18 mouse cellular contexts compared by ENCODE assay signal in the genomic region with DNA sequence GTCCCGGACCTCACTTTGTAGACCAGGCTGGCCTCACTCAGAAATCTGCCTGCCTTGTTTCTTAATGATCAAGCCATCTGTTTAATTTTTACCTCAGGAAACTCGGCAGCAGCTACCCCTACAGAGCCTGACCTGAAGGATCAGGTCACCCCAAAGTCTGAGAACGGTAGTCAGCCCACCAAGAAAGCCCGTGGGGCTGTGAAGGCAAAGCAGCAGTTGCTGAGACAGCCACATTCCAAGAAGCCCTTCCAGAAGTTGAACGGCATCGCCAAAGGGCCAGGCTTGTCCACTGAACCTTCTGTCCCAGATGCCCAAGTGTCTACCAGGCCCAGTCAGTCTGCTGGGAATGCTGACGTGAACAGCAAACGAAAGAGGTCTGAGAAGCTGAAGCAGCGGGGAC. TPM values are rescaled to one million over a fixed set of nuclear protein-coding genes. Genes with fewer than 3 reads are reported as not detected.
A peak's percentile ranks its signal among the peaks of the same experiment; 100 is the strongest.
DNase-seq lines count a peak whose midpoint lies in the region; ATAC-seq lines count a peak whose summit lies in the region.
"Had no signal": no experiment of that assay in that cellular context is flagged by ENCODE, and none has a peak within 500 bp of the region (broad histone marks: within the 10 kb centered on the region; RNA-seq: fewer than 3 reads in every experiment).

No protein-coding gene starts in this region.

- no peak overlapping the region for H3K4me3 ChIP-seq in neural tube, embryonic 13.5 days
- H3K4me3 ChIP-seq in neural tube, embryonic 15.5 days (replicated peaks): no peak overlapping the region

- no peak for ATAC-seq in neural tube, embryonic 13.5 days (ENCODE audit: low read depth)
- ATAC-seq in neural tube, embryonic 15.5 days (ENCODE audit: low FRiP score): no peak
- ATAC-seq: forebrain, postnatal 0 days; inflammation-experienced regulatory T-cells, adult 6 months had no signal

- H3K4me1 ChIP-seq in neural tube, embryonic 13.5 days (replicated peaks): peaks cover 42% of the 10 kb centered on the region
- peaks cover 45% of the 10 kb centered on the region for H3K4me1 ChIP-seq in neural tube, embryonic 15.5 days

- H3K9ac ChIP-seq in neural tube, embryonic 13.5 days: no peak overlapping the region
- H3K9ac ChIP-seq in neural tube, embryonic 15.5 days (replicated peaks): no peak overlapping the region
- H3K9ac ChIP-seq: forebrain, postnatal 0 days; neural tube, embryonic 12.5 days; stomach, embryonic 15.5 days had no signal

- no peaks in the 10 kb centered on the region for H3K27me3 ChIP-seq in neural tube, embryonic 13.5 days
- H3K27me3 ChIP-seq in neural tube, embryonic 15.5 days (replicated peaks): no peaks in the 10 kb centered on the region
- H3K27me3 ChIP-seq: neural tube, embryonic 12.5 days; stomach, embryonic 15.5 days had no signal

- DNase-seq in kidney, adult 8-10 months: peak; percentile 45 to 50
- no peak for DNase-seq in kidney, postnatal 10 days
- peak; percentile 32 to 65 for DNase-seq in kidney, postnatal 25 days
- DNase-seq in thymus, postnatal 0 days (ENCODE audit: low spot score): no peak
- no peak for DNase-seq in gastrocnemius, postnatal 14 days
- DNase-seq: adrenal gland, adult 2 months; cerebellum, postnatal 25 days; forebrain, postnatal 0 days; heart, adult 18-20 months; lung, adult 18-20 months; lung, postnatal 36 days; right cerebral cortex, postnatal 14 days; thymus, adult 2 months had no signal

- 85% methylated on average over 9 of the region's 9 CpGs for WGBS in neural tube, embryonic 13.5 days
- WGBS in neural tube, embryonic 15.5 days: 86% methylated on average over 9 of the region's 9 CpGs

- H3K9me3 ChIP-seq in neural tube, embryonic 13.5 days: no peaks in the 10 kb centered on the region
- H3K9me3 ChIP-seq in neural tube, embryonic 15.5 days (replicated peaks): no peaks in the 10 kb centered on the region
- H3K9me3 ChIP-seq: neural tube, embryonic 12.5 days; stomach, embryonic 15.5 days had no signal

- 0 out of 2 replicates have a peak overlapping the region, but pooled peaks have one; percentile 94 for H3K27ac ChIP-seq in neural tube, embryonic 13.5 days (replicated peaks)
- no peak overlapping the region for H3K27ac ChIP-seq in neural tube, embryonic 15.5 days (replicated peaks)
- H3K27ac ChIP-seq: neural tube, embryonic 12.5 days had no signal

- no peak overlapping the region for H3K4me2 ChIP-seq in neural tube, embryonic 13.5 days
- H3K4me2 ChIP-seq in neural tube, embryonic 15.5 days: no peak overlapping the region

- intact Hi-C loops in gastrocnemius, postnatal 14 days (cut with DNase I; ENCODE audit: low total_unique reads): no loop called here

- peaks cover 52% of the 10 kb centered on the region for H3K36me3 ChIP-seq in neural tube, embryonic 13.5 days
- peaks cover 50% of the 10 kb centered on the region for H3K36me3 ChIP-seq in neural tube, embryonic 15.5 days

RNA-seq across cellular contexts. Expression of gene Iffo1, which starts 1.1 kb away (rescaled TPM):
- 21.1 and 24.0 TPM in 2 replicates for polyA plus RNA-seq in neural tube, embryonic 13.5 days (2015; fragmentation: Nextera tagmentation; extraction: Ambion mirVana)
- polyA plus RNA-seq in neural tube, embryonic 15.5 days (2015; fragmentation: Nextera tagmentation; extraction: Ambion mirVana): 20.1 and 24.6 TPM in 2 replicates
- polyA plus RNA-seq in thymus, postnatal 0 days (2015; fragmentation: Nextera tagmentation; extraction: Ambion mirVana): 13.8 and 19.0 TPM in 2 replicates
- total RNA-seq in gastrocnemius, postnatal 14 days (2021): 10 to 100 TPM; 24.0 to 28.7 TPM

RNA-seq across cellular contexts. Expression of gene Nop2, which starts 12.2 kb away (rescaled TPM):
- polyA plus RNA-seq in neural tube, embryonic 13.5 days (2015; fragmentation: Nextera tagmentation; extraction: Ambion mirVana): 44.5 and 45.3 TPM in 2 replicates
- polyA plus RNA-seq in neural tube, embryonic 15.5 days (2015; fragmentation: Nextera tagmentation; extraction: Ambion mirVana): 47.8 and 58.0 TPM in 2 replicates
- 53.9 and 60.7 TPM in 2 replicates for polyA plus RNA-seq in thymus, postnatal 0 days (2015; fragmentation: Nextera tagmentation; extraction: Ambion mirVana)
- 10 to 100 TPM; 16.0 to 20.4 TPM for total RNA-seq in gastrocnemius, postnatal 14 days (2021)

RNA-seq across cellular contexts. Expression of gene Gapdh, which starts 22.4 kb away (rescaled TPM):
- polyA plus RNA-seq in neural tube, embryonic 13.5 days (2015; fragmentation: Nextera tagmentation; extraction: Ambion mirVana): 1,206 and 1,336 TPM in 2 replicates
- 1,563 and 1,690 TPM in 2 replicates for polyA plus RNA-seq in neural tube, embryonic 15.5 days (2015; fragmentation: Nextera tagmentation; extraction: Ambion mirVana)
- polyA plus RNA-seq in thymus, postnatal 0 days (2015; fragmentation: Nextera tagmentation; extraction: Ambion mirVana): 1,452 and 1,606 TPM in 2 replicates
- total RNA-seq in gastrocnemius, postnatal 14 days (2021): over 10,000 TPM in 1 of 2 experiments, 1,000 to 10,000 TPM in 1; 9,479 to 10,041 TPM

RNA-seq across cellular contexts. Expression of gene Ncapd2, which starts 47.6 kb away (rescaled TPM):
- polyA plus RNA-seq in neural tube, embryonic 13.5 days (2015; fragmentation: Nextera tagmentation; extraction: Ambion mirVana): 48.8 and 69.2 TPM in 2 replicates
- polyA plus RNA-seq in neural tube, embryonic 15.5 days (2015; fragmentation: Nextera tagmentation; extraction: Ambion mirVana): 38.2 and 56.6 TPM in 2 replicates
- 130 and 153 TPM in 2 replicates for polyA plus RNA-seq in thymus, postnatal 0 days (2015; fragmentation: Nextera tagmentation; extraction: Ambion mirVana)
- 10 to 100 TPM; 18.4 to 18.7 TPM for total RNA-seq in gastrocnemius, postnatal 14 days (2021)

RNA-seq across cellular contexts. Expression of gene Mrpl51, which starts 47.7 kb away (rescaled TPM):
- polyA plus RNA-seq in neural tube, embryonic 13.5 days (2015; fragmentation: Nextera tagmentation; extraction: Ambion mirVana): 143 and 158 TPM in 2 replicates
- 156 and 167 TPM in 2 replicates for polyA plus RNA-seq in neural tube, embryonic 15.5 days (2015; fragmentation: Nextera tagmentation; extraction: Ambion mirVana)
- 281 and 294 TPM in 2 replicates for polyA plus RNA-seq in thymus, postnatal 0 days (2015; fragmentation: Nextera tagmentation; extraction: Ambion mirVana)
- 100 to 1,000 TPM; 214 to 227 TPM for total RNA-seq in gastrocnemius, postnatal 14 days (2021)

Comparison
In these comparisons a context has a peak if more than half of its experiments do, and no peak if none do; other contexts are left out.
1. DNase-seq: peak in kidney, adult 8-10 months (2 of 2) and kidney, postnatal 25 days (2 of 2); none in kidney, postnatal 10 days (single experiment), thymus, postnatal 0 days (single experiment) and gastrocnemius, postnatal 14 days (single experiment).